Mouse (Mus musculus) embryo, embryonic 11.5 days (tissue): Measurements from ENCODE around the gene Klhl5.

Source experiments
- DNase-seq: peaks from one replicate; pipeline ENCODE4 v3.0.0-alpha.2; 2012; ENCODE audit warnings: low read depth, low spot score

The Klhl5 gene

GRCm38 (mm10) chr5:65106876-65107772, at the start of gene Klhl5:
TSS of gene Klhl5 (plus strand) at chr5:65107539.
- DNase-seq = peak; percentile 79

- no peak for DNase-seq
These were observed 49.7 kb upstream of the Klhl5 start for GRCm38 (mm10) chr5:65057596-65057995.

- DNase-seq = no peak
These were observed 47.5 kb upstream of the Klhl5 start for GRCm38 (mm10) chr5:65059806-65060205.

- DNase-seq = no peak
These were observed 45.1 kb upstream of the Klhl5 start for GRCm38 (mm10) chr5:65062236-65062635.

GRCm38 (mm10) chr5:65063266-65063665, 44.1 kb upstream of the Klhl5 start:
- DNase-seq = no peak

GRCm38 (mm10) chr5:65068166-65068565, 39.2 kb upstream of the Klhl5 start:
- no peak for DNase-seq

- DNase-seq = no peak
These were observed 37.5 kb upstream of the Klhl5 start for GRCm38 (mm10) chr5:65069872-65070271.

- no peak for DNase-seq
These were observed 35.6 kb upstream of the Klhl5 start for GRCm38 (mm10) chr5:65071689-65072118.

- DNase-seq = no peak
These were observed 34.1 kb upstream of the Klhl5 start for GRCm38 (mm10) chr5:65073247-65073646.

GRCm38 (mm10) chr5:65074693-65075092, 32.6 kb upstream of the Klhl5 start:
- DNase-seq = no peak

- no peak for DNase-seq
These were observed 31.3 kb upstream of the Klhl5 start for GRCm38 (mm10) chr5:65076087-65076486.

- no peak for DNase-seq
These were observed 30.6 kb upstream of the Klhl5 start for GRCm38 (mm10) chr5:65076748-65077147.

GRCm38 (mm10) chr5:65078081-65078480, 29.3 kb upstream of the Klhl5 start:
- no peak for DNase-seq

GRCm38 (mm10) chr5:65079881-65080280, 27.5 kb upstream of the Klhl5 start:
- no peak for DNase-seq

GRCm38 (mm10) chr5:65081836-65082235, 25.5 kb upstream of the Klhl5 start:
- DNase-seq = no peak

GRCm38 (mm10) chr5:65086522-65086921, 20.8 kb upstream of the Klhl5 start:
- no peak for DNase-seq

GRCm38 (mm10) chr5:65089707-65090106, 17.6 kb upstream of the Klhl5 start:
- no peak for DNase-seq

- DNase-seq = no peak
These were observed 16.0 kb upstream of the Klhl5 start for GRCm38 (mm10) chr5:65091184-65091858.

- DNase-seq = no peak
These were observed 15.4 kb upstream of the Klhl5 start, which contains the start of gene Tmem156 for GRCm38 (mm10) chr5:65091921-65092320. TSS of gene Tmem156 (minus strand) at chr5:65092132.

GRCm38 (mm10) chr5:65093769-65094168, 13.6 kb upstream of the Klhl5 start:
- DNase-seq = no peak

- no peak for DNase-seq
These were observed 12.3 kb upstream of the Klhl5 start for GRCm38 (mm10) chr5:65094902-65095545.

- no peak for DNase-seq
These were observed 11.3 kb upstream of the Klhl5 start for GRCm38 (mm10) chr5:65096082-65096481.
